Mouse (Mus musculus) forebrain, embryonic 16.5 days (tissue): ENCODE data around the gene Cog5. TPM values are rescaled to one million over a fixed set of nuclear protein-coding genes. Genes with fewer than 3 reads are reported as not detected.
A peak's percentile ranks its signal among the peaks of the same experiment; 100 is the strongest.

Experiments used
- ATAC-seq: fragments of 200-750 bp; cut with Nextera tagmentation; 2 replicates; pipeline ENCODE4 v1.8.0; 2017; ENCODE audit warnings: mild to moderate bottlenecking, moderate library complexity
- H3K27ac ChIP-seq: fragments of 300-500 bp; sonication (generic); 2 replicates; pipeline ENCODE4 v1.5.1; 2014; ENCODE audit warnings: low read length, control low read depth
- H3K27me3 ChIP-seq: fragments of 300-500 bp; sonication (generic); replicated peaks from 2 replicates; pipeline ENCODE4 v1.6.1; 2014; ENCODE audit warnings: low read length; ENCODE audit not compliant: control insufficient read depth, insufficient read depth
- H3K36me3 ChIP-seq: fragments of 300-500 bp; sonication (generic); 2 replicates; pipeline ENCODE4 v1.6.1; 2014; ENCODE audit not compliant: control insufficient read depth, insufficient read depth
- H3K4me1 ChIP-seq: fragments of 300-500 bp; sonication (generic); replicated peaks from 2 replicates; pipeline ENCODE4 v1.6.1; 2014; ENCODE audit warnings: low read length; ENCODE audit not compliant: control insufficient read depth, insufficient read depth
- H3K4me2 ChIP-seq: fragments of 300-500 bp; sonication (generic); 2 replicates; pipeline ENCODE4 v1.6.1; 2014; ENCODE audit warnings: mild to moderate bottlenecking, low read length, control low read depth
- H3K4me3 ChIP-seq: fragments of 300-500 bp; sonication (generic); replicated peaks from 2 replicates; pipeline ENCODE4 v1.5.1; 2014; ENCODE audit warnings: mild to moderate bottlenecking, low read length, control low read depth
- H3K9ac ChIP-seq: fragments of 300-500 bp; sonication (generic); replicated peaks from 2 replicates; pipeline ENCODE4 v1.6.1; 2014; ENCODE audit warnings: low read depth, low read length, control low read depth
- H3K9me3 ChIP-seq: fragments of 300-500 bp; sonication (generic); 2 replicates; pipeline ENCODE4 v1.6.1; 2016; ENCODE audit warnings: low read length; ENCODE audit not compliant: control insufficient read depth
- WGBS: fragments of 180-500 bp; shearing (Covaris S2); extraction: QIAGEN DNeasy Blood & Tissue Kit; methylation state at CpG from one replicate; pipeline ENCODE4 v1.1.7; 2014; 5-methylcytosine and 5-hydroxymethylcytosine counted together
- polyA plus RNA-seq: library from polyadenylated mRNA; unstranded; fragments of >200 nt; fragmentation: Nextera tagmentation; extraction: Ambion mirVana; gene quantifications from 2 replicates; pipeline ENCODE4 v1.2.1, GENCODE M21; 2015

Cog5 gene
- polyA plus RNA-seq, 1 experiment from 2014 or later = 25.1 TPM

DNA sequence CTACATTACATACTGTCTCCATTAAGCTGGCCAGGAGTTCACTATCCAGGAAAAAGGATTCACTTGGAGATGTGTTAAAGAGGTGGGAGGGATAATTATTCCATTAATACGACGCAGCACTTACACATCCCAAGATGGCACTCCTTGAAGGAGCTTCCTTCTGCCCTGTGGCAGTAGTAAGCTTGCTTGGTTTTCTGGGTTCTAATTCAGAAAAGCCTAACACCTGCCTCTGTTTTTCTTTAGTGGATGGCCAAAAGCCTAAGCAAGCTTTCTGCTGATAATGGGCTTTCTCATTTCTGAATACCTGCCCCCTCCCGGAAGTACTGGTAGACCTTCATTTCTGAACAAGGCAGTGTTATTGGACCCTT is 19.4 kb upstream of the Cog5 start:
- WGBS = 85% methylated on average over 3 of the region's 3 CpGs

DNA sequence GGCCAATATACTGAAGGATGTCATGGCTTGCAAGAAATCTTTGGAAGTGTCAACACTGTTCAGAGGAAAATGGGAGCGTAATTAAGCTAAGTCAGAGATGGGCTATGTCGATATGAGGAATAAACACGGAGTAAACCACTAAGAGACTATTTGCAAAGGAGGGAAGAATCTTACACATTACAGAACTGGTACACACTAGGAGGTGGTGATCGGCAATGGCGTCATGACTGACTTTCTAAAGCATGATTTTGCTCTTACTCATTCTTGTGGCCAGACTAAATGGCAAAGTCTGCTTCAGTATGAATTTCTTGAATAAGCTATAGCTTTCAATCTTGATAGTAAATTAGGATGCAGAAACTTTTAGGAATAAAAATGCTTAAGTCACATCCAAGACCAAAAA is 1.1 kb upstream of the Cog5 start:
- no peak overlapping the region for H3K4me2 ChIP-seq

More for the DNA sequence above, 19.4 kb upstream of the Cog5 start:
- no peak overlapping the region for H3K4me3 ChIP-seq
- no peak overlapping the region; the same call in 1 of the 2 replicates for H3K27ac ChIP-seq
- H3K9ac ChIP-seq = no peak overlapping the region
- peak overlapping the region; percentile 76 for H3K4me2 ChIP-seq
- no peaks in the 10 kb centered on the region for H3K9me3 ChIP-seq
- no peaks in the 10 kb centered on the region for H3K36me3 ChIP-seq
- H3K27me3 ChIP-seq = no peaks in the 10 kb centered on the region
- peak; percentile 39; the same call in 1 of the 2 replicates for ATAC-seq
- peaks cover 9% of the 10 kb centered on the region for H3K4me1 ChIP-seq

DNA sequence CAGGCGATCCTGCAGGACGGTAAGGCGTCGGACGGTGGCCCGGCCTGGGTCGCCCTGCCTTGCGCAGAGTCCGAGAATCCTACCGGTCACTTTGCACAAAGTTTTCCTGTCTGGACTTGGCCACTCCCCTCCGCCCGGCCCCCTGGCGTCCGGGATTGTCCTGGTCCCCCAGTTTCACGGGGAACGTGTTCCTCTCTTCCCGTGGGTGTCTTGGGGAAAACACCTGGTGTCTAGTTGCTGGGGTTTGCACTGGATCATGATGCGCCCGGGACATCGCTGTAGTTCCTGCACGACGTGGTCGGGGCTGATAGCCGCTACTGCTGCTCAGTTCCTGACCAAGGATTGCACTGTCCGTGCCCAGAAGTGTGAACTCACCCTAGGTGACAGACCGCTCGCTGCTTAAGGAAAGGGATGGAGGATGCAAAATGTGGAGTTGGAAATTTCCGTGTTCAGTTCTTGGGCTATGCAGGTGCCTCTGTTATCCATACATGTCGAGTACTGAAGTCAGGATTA is 352 bp downstream of the Cog5 start:
- Histone ChIP-seq H3K36me3 (no peaks in the 10 kb centered on the region), H3K27ac (peak overlapping the region; percentile 56), H3K9me3 (no peaks in the 10 kb centered on the region), H3K4me1 (peaks cover 4% of the 10 kb centered on the region), H3K4me3 (peak overlapping the region; percentile 83), H3K9ac (peak overlapping the region; percentile 81), H3K27me3 (no peaks in the 10 kb centered on the region), H3K4me2 (peak overlapping the region; percentile 89)
- under 1% methylated on average over 29 of the region's 29 CpGs for WGBS
- peak; percentile 61 for ATAC-seq

More for the DNA sequence above, 1.1 kb upstream of the Cog5 start:
- peaks cover 4% of the 10 kb centered on the region for H3K4me1 ChIP-seq
- 74% methylated on average over 5 of the region's 5 CpGs for WGBS
- ATAC-seq = no peak
- no peaks in the 10 kb centered on the region for H3K9me3 ChIP-seq
- no peak overlapping the region for H3K9ac ChIP-seq
- no peaks in the 10 kb centered on the region for H3K27me3 ChIP-seq
- H3K27ac ChIP-seq = no peak overlapping the region
- no peaks in the 10 kb centered on the region for H3K36me3 ChIP-seq
- no peak overlapping the region for H3K4me3 ChIP-seq

DNA sequence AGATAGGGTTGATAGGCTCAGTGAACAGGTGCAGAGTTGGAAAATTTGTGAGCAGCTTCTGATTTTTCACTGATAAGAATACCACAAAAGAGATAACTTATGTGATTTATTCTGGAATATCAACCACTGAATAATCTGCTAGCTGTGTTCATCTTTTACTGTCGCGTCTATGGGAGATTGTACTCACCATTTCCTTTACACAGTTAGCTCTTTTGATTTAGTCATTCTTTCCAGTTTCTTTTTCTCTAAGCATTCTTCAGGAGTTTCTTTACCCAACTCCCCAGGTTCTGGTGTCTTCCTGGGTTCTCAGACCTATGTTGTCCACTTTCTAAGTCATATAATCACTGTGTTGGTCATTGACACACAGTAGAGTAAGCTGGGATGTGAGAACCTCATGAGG is 2.2 kb downstream of the Cog5 start:
- H3K9me3 ChIP-seq = no peaks in the 10 kb centered on the region
- no peak overlapping the region for H3K27ac ChIP-seq
- WGBS = 93% methylated on average over 2 of the region's 2 CpGs
- H3K4me1 ChIP-seq = peaks cover 4% of the 10 kb centered on the region
- ATAC-seq = no peak
- H3K36me3 ChIP-seq = no peaks in the 10 kb centered on the region
- H3K4me3 ChIP-seq = no peak overlapping the region
- H3K27me3 ChIP-seq = no peaks in the 10 kb centered on the region
- H3K4me2 ChIP-seq = no peak overlapping the region
- no peak overlapping the region for H3K9ac ChIP-seq

DNA sequence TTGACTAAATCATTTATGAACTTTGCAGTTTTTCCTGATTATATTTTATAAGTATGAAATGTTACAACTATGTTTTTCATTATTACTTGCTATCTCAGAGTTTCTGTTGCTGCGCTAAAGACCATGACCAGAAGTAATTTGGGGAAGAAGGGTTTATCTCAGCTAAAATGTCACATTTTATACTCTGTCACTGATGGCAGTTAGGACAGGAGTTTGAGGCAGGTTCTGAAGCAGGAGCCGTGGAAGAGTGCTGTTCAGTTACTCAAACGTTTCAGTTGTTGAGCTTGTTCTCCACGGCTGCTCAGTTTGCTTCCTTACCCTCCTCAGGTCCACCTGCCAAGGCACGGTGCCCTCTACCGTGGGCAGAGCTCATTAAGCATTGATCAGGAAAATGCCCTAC is 11.3 kb downstream of the Cog5 start:
- Histone ChIP-seq H3K4me1 (no peaks in the 10 kb centered on the region), H3K9me3 (no peaks in the 10 kb centered on the region), H3K27me3 (no peaks in the 10 kb centered on the region), H3K9ac (no peak overlapping the region), H3K27ac (no peak overlapping the region), H3K4me2 (no peak overlapping the region), H3K4me3 (no peak overlapping the region), H3K36me3 (peaks cover 3% of the 10 kb centered on the region)
- 67% methylated on average over 6 of the region's 6 CpGs for WGBS
- no peak for ATAC-seq

DNA sequence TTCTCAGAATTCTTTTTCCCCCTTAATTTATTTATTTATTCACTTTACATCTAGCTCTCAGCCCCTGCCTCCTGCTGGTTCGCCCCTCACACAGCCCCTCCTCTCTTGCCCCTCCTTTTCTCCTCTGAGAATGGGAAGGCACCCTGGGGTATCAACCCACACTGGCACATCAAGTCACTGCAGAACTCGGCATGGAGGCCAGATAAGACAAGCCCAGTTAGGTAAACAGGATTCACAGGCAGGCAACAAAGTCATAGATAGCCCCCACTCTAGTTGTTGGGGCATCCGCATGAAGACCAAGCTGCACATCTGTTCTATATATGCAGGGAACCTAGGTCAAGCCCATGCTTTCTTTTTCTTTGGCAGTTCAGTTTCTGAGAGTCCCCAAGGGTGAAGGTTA is 12.5 kb downstream of the Cog5 start:
- Histone ChIP-seq H3K36me3 (peaks cover 3% of the 10 kb centered on the region), H3K27me3 (no peaks in the 10 kb centered on the region), H3K4me2 (no peak overlapping the region), H3K9ac (no peak overlapping the region), H3K4me1 (no peaks in the 10 kb centered on the region), H3K27ac (no peak overlapping the region), H3K9me3 (no peaks in the 10 kb centered on the region), H3K4me3 (no peak overlapping the region)
- no peak for ATAC-seq
- WGBS = 61% methylated on average over 3 of the region's 3 CpGs

DNA sequence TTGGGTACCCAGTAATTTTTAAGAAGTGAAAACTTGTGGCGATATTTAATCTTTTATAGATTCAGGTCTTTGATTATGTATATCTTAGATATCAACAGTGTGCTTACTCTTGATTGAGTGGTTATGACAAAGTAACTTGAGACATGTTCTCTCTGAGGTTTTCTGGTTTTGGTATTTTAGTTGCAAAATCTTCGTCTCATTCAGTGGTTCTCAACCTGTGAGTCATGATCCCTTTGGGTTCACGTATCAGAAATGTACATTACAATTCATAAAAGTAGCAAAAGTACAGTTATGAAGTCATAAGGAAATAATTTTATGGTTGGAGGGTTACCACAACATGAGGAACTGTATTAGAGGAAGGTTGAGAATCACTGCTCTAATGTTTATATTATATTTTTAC is 32.0 kb downstream of the Cog5 start:
- Histone ChIP-seq H3K9ac (no peak overlapping the region), H3K4me3 (no peak overlapping the region), H3K36me3 (peaks cover 2% of the 10 kb centered on the region; the same call in 1 of the 2 replicates), H3K4me2 (no peak overlapping the region), H3K27ac (no peak overlapping the region), H3K27me3 (no peaks in the 10 kb centered on the region), H3K9me3 (no peaks in the 10 kb centered on the region), H3K4me1 (no peaks in the 10 kb centered on the region)
- 96% methylated on average over 3 of the region's 3 CpGs for WGBS
- ATAC-seq = no peak

DNA sequence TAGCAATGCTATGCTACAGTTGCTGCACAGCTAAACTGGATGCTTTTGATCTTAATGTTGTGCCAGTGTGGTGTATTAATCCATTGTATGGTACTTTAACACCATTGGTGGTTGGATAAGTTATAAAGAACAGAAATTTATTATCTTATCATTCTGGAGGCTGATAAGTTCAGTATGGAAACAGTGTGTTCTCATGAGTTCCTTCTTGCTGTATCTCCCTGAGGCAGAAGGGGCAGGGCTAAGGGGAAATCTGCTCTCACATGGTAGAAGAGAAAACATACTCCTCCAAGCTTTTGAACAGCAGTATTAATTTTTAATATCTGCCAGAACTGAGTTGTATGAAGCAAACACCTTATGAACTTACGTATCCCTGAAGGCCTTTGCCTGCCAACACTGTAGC is 38.6 kb downstream of the Cog5 start:
- H3K9me3 ChIP-seq = no peaks in the 10 kb centered on the region; the same call in 1 of the 2 replicates
- ATAC-seq = no peak
- 97% methylated on average over 1 of the region's 1 CpGs for WGBS

DNA sequence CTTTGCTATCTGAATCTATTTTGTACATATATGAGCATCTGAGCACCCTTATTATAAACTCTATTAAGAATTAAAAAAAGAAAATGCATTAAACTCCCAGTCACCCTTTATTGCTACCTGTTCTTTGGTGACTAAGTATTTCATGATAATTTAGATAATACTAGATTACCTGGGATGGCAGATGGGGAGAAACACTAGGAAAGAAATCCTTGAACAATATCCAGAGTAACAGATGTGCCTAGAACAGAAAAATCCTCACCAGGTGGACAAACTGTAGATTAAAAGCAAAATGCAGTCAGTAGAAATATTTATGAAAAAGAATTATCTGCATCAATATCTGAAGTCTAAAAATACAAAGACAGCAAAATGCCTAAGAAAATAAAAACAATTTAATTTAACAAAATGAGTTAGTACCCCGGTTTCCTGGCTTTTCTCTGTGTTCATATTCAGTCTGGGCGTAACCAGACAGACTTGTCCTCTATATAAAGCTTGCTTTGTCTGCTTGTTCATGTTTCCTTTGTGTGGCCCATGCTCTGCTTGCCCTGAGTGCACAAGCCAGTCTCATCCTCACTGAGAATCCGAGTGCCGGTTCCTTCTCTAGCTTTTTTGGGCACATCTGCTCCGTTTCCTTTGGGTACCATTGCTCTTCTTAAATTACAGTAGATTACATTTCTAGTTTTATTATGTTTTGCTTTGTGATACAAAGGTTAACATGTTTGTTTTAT is 46.1 kb downstream of the Cog5 start:
- Histone ChIP-seq H3K36me3 (no peaks in the 10 kb centered on the region), H3K27ac (no peak overlapping the region), H3K9me3 (no peaks in the 10 kb centered on the region; the same call in 1 of the 2 replicates), H3K4me3 (no peak overlapping the region), H3K9ac (no peak overlapping the region), H3K4me1 (no peaks in the 10 kb centered on the region), H3K4me2 (no peak overlapping the region), H3K27me3 (no peaks in the 10 kb centered on the region)
- WGBS = 73% methylated on average over 5 of the region's 5 CpGs
- no peak for ATAC-seq

More for the DNA sequence above, 38.6 kb downstream of the Cog5 start:
- Histone ChIP-seq H3K4me2 (no peak overlapping the region), H3K27me3 (no peaks in the 10 kb centered on the region), H3K4me1 (no peaks in the 10 kb centered on the region), H3K27ac (no peak overlapping the region), H3K36me3 (no peaks in the 10 kb centered on the region), H3K9ac (no peak overlapping the region), H3K4me3 (no peak overlapping the region)
